8 mouse cellular contexts compared by ENCODE assay signal in the genomic region with DNA sequence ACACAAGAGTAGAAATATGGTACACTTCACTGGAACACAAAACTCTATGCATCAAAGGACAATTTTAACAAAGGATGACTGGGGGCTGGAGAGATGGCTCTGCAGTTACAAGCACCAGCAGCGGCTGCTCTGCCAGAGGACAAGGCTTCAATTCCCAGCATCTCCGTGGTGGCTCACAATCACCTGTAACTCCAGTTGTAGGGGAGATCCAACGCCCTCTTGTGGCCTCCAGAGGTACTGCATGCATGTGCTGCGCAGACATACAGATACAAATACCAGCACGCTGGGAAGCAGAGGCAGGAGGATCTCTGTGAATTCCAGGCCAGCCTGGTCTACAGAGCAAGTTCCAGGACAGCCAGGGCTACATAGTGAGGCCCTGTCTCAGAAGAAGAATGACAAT. TPM values are rescaled to one million over a fixed set of nuclear protein-coding genes. Genes with fewer than 3 reads are reported as not detected.
DNase-seq lines count a peak whose midpoint lies in the region; TF ChIP-seq lines count a peak whose summit lies in the region.

No protein-coding gene starts in this region.

- H3K4me3 ChIP-seq in left cerebral cortex, adult 2 months: no peak overlapping the region

- intact Hi-C loops in left cerebral cortex, adult 2 months (cut with DNase I): no loop called here
- intact Hi-C loops in left cerebral cortex, postnatal 36 days (cut with DNase I): loop anchor here (5.0 kb wide), 1 partner anchor 34 kb away; no protein-coding TSS in a partner anchor

- DNase-seq in left cerebral cortex, adult 2 months (ENCODE audit: extremely low spot score in 1 of 2, low spot score in 2 of 2): no peak
- DNase-seq in left cerebral cortex, adult 11 months (ENCODE audit: low spot score): no peak
- peak; percentile 49 for DNase-seq in T-cell, adult 2 months (ENCODE audit: low spot score)
- peak; percentile 53 for DNase-seq in kidney, postnatal 10 days
- peak; percentile 49 to 80 for DNase-seq in spleen, postnatal 4 days (ENCODE audit: low spot score in 2 of 2)
- no peak for DNase-seq in right cerebral cortex, postnatal 36 days (ENCODE audit: low spot score in 2 of 2)
- no peak for DNase-seq in Muller cell, postnatal 12 days (ENCODE audit: inconsistent ontology term)
- DNase-seq in left cerebral cortex, postnatal 36 days (ENCODE audit: low spot score in 2 of 2): no peak

- TF ChIP-seq CTCF in left cerebral cortex, adult 2 months (IDR thresholded peaks at IDR 0.05): peak; percentile 65

- H3K27ac ChIP-seq in left cerebral cortex, adult 2 months: no peak overlapping the region

RNA-seq across cellular contexts. Expression of gene Sh3d21, which starts 6.7 kb away (rescaled TPM):
- total RNA-seq in left cerebral cortex, adult 2 months (2021): 1 to 10 TPM in 1 of 2 experiments, under 1 TPM in 1; 0.86 to 1.1 TPM
- total RNA-seq in left cerebral cortex, postnatal 36 days (2021): under 1 TPM; 0.76 to 0.77 TPM

RNA-seq across cellular contexts. Expression of gene Eva1b, which starts 9.1 kb away (rescaled TPM):
- total RNA-seq in left cerebral cortex, adult 2 months (2021): 1 to 10 TPM; 3.1 to 3.8 TPM
- total RNA-seq in left cerebral cortex, postnatal 36 days (2021): 1 to 10 TPM; 3.0 to 3.8 TPM

RNA-seq across cellular contexts. Expression of gene Thrap3, which starts 45.9 kb away (rescaled TPM):
- total RNA-seq in left cerebral cortex, adult 2 months (2021): 100 to 1,000 TPM; 149 to 158 TPM
- 100 to 1,000 TPM; 134 to 159 TPM for total RNA-seq in left cerebral cortex, postnatal 36 days (2021)

RNA-seq across cellular contexts. Expression of gene Stk40, which starts 52.9 kb away (rescaled TPM):
- total RNA-seq in left cerebral cortex, adult 2 months (2021): 10 to 100 TPM; 39.8 to 56.4 TPM
- 10 to 100 TPM; 27.4 to 30.4 TPM for total RNA-seq in left cerebral cortex, postnatal 36 days (2021)

Comparison
In these comparisons a context has a peak if more than half of its experiments do, and no peak if none do; other contexts are left out.
1. DNase-seq: peak in T-cell, adult 2 months (single experiment), kidney, postnatal 10 days (single experiment) and spleen, postnatal 4 days (2 of 2); none in left cerebral cortex, adult 2 months (0 of 2), left cerebral cortex, adult 11 months (single experiment), right cerebral cortex, postnatal 36 days (0 of 2), Muller cell, postnatal 12 days (single experiment) and left cerebral cortex, postnatal 36 days (0 of 2).